Mouse (Mus musculus) intestine, postnatal 0 days (tissue): ENCODE results near the gene Gm21812. TPM values are rescaled to one million over a fixed set of nuclear protein-coding genes. Genes with fewer than 3 reads are reported as not detected.
"Not testable (repeated sequence)": the region's sequence is repeated elsewhere in the genome, so short reads cannot be mapped to it uniquely, and the experiment has no call there.

ENCODE experiments used
- ATAC-seq: fragments of 200-750 bp; cut with Nextera tagmentation; 2 replicates; pipeline ENCODE4 v1.8.0; 2017; ENCODE audit warnings: mild to moderate bottlenecking, moderate TSS enrichment, moderate library complexity
- H3K27ac ChIP-seq: fragments of 300-500 bp; sonication (generic); 2 replicates; pipeline ENCODE4 v1.5.1; 2014; ENCODE audit warnings: mild to moderate bottlenecking, low read depth, low read length, moderate library complexity
- H3K27me3 ChIP-seq: fragments of 300-500 bp; sonication (generic); replicated peaks from 2 replicates; pipeline ENCODE4 v1.6.1; 2014; ENCODE audit warnings: low read length, mixed read lengths; ENCODE audit not compliant: control insufficient read depth, insufficient read depth
- H3K36me3 ChIP-seq: fragments of 300-500 bp; sonication (generic); 2 replicates; pipeline ENCODE4 v1.6.1; 2014; ENCODE audit warnings: mild to moderate bottlenecking, moderate library complexity; ENCODE audit not compliant: control insufficient read depth, insufficient read depth
- H3K4me1 ChIP-seq: fragments of 300-500 bp; sonication (generic); replicated peaks from 2 replicates; pipeline ENCODE4 v1.6.1; 2014; ENCODE audit warnings: antibody characterized with exemption, low read length, mixed read lengths; ENCODE audit not compliant: control insufficient read depth, insufficient read depth
- H3K4me2 ChIP-seq: fragments of 300-500 bp; sonication (generic); replicated peaks from 2 replicates; pipeline ENCODE4 v1.6.1; 2014; ENCODE audit warnings: low read depth, mild to moderate bottlenecking, moderate library complexity
- H3K4me3 ChIP-seq: fragments of 300-500 bp; sonication (generic); 2 replicates; pipeline ENCODE4 v1.5.1; 2014; ENCODE audit warnings: low read depth, low read length
- H3K9ac ChIP-seq: fragments of 300-500 bp; sonication (generic); 2 replicates; pipeline ENCODE4 v1.6.1; 2014; ENCODE audit warnings: mild to moderate bottlenecking, low read depth, low read length
- H3K9me3 ChIP-seq: fragments of 300-500 bp; sonication (generic); 2 replicates; pipeline ENCODE4 v1.6.1; 2016; ENCODE audit warnings: mixed run types; ENCODE audit not compliant: control insufficient read depth
- WGBS: fragments of 180-500 bp; shearing (Covaris S2); extraction: QIAGEN DNeasy Blood & Tissue Kit; methylation state at CpG from one replicate; pipeline ENCODE4 v1.1.7; 2014; 5-methylcytosine and 5-hydroxymethylcytosine counted together
- polyA plus RNA-seq: library from polyadenylated mRNA; unstranded; fragments of >200 nt; fragmentation: Nextera tagmentation; extraction: Ambion mirVana; gene quantifications from 2 replicates; pipeline ENCODE4 v1.2.1, GENCODE M21; 2015

Gene Gm21812
- not detected in 2 replicates for polyA plus RNA-seq

GRCm38 (mm10) chrY:9347084-9347483 lies at the start of gene Gm21812:
Gm21812 (minus strand) TSS chrY:9347184.
- H3K4me3 ChIP-seq, H3K27ac ChIP-seq, H3K4me1 ChIP-seq, H3K9ac ChIP-seq, H3K36me3 ChIP-seq, H3K4me2 ChIP-seq, H3K27me3 ChIP-seq, ATAC-seq, H3K9me3 ChIP-seq: not testable (repeated sequence)
- no CpG with 5 or more reads among the region's 4 CpGs for WGBS

Other genes with a start within 250 kb of the Gm21812 start
- gene Gm21292, start 213.3 kb downstream of the Gm21812 start, polyA plus RNA-seq: not detected in 2 replicates
- gene Gm21721, start 145.0 kb downstream of the Gm21812 start, polyA plus RNA-seq: not detected in 2 replicates
- not detected in 2 replicates for gene Gm21874, start 69.0 kb upstream of the Gm21812 start, polyA plus RNA-seq